Mouse (Mus musculus) forebrain, embryonic 16.5 days (tissue): ENCODE results near the gene Inip. TPM values are rescaled to one million over a fixed set of nuclear protein-coding genes. Genes with fewer than 3 reads are reported as not detected.

Experiments
- ATAC-seq: fragments of 200-750 bp; cut with Nextera tagmentation; 2 replicates; pipeline ENCODE4 v1.8.0; 2017; ENCODE audit warnings: mild to moderate bottlenecking, moderate library complexity
- H3K27ac ChIP-seq: fragments of 300-500 bp; sonication (generic); 2 replicates; pipeline ENCODE4 v1.5.1; 2014; ENCODE audit warnings: low read length, control low read depth
- H3K27me3 ChIP-seq: fragments of 300-500 bp; sonication (generic); replicated peaks from 2 replicates; pipeline ENCODE4 v1.6.1; 2014; ENCODE audit warnings: low read length; ENCODE audit not compliant: control insufficient read depth, insufficient read depth
- H3K36me3 ChIP-seq: fragments of 300-500 bp; sonication (generic); 2 replicates; pipeline ENCODE4 v1.6.1; 2014; ENCODE audit not compliant: control insufficient read depth, insufficient read depth
- H3K4me1 ChIP-seq: fragments of 300-500 bp; sonication (generic); replicated peaks from 2 replicates; pipeline ENCODE4 v1.6.1; 2014; ENCODE audit warnings: low read length; ENCODE audit not compliant: control insufficient read depth, insufficient read depth
- H3K4me2 ChIP-seq: fragments of 300-500 bp; sonication (generic); 2 replicates; pipeline ENCODE4 v1.6.1; 2014; ENCODE audit warnings: mild to moderate bottlenecking, low read length, control low read depth
- H3K4me3 ChIP-seq: fragments of 300-500 bp; sonication (generic); replicated peaks from 2 replicates; pipeline ENCODE4 v1.5.1; 2014; ENCODE audit warnings: mild to moderate bottlenecking, low read length, control low read depth
- H3K9ac ChIP-seq: fragments of 300-500 bp; sonication (generic); replicated peaks from 2 replicates; pipeline ENCODE4 v1.6.1; 2014; ENCODE audit warnings: low read depth, low read length, control low read depth
- H3K9me3 ChIP-seq: fragments of 300-500 bp; sonication (generic); 2 replicates; pipeline ENCODE4 v1.6.1; 2016; ENCODE audit warnings: low read length; ENCODE audit not compliant: control insufficient read depth
- WGBS: fragments of 180-500 bp; shearing (Covaris S2); extraction: QIAGEN DNeasy Blood & Tissue Kit; methylation state at CpG from one replicate; pipeline ENCODE4 v1.1.7; 2014; 5-methylcytosine and 5-hydroxymethylcytosine counted together
- polyA plus RNA-seq: library from polyadenylated mRNA; unstranded; fragments of >200 nt; fragmentation: Nextera tagmentation; extraction: Ambion mirVana; gene quantifications from 2 replicates; pipeline ENCODE4 v1.2.1, GENCODE M21; 2015

The Inip gene
- polyA plus RNA-seq, 1 experiment from 2014 or later = 73.6 TPM

DNA sequence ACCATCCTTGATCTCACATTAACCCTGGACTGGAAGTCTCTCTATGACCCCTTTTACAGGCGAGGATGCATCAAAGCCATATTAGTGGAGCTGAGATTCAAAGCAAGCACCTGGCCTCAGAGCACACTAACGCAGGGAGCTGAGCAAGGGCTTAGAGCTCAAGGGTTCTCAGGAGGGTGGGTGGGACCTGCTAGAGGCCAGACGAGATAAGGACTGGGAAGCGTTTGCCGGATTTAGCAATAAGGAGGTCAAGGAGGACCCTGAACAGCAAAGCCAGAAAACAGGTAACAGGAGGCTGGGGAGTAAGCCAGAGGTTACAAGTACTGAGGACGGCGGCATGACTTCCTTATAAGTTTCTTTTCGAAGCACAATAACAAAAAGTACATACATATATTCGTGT is 15.1 kb upstream of the Inip start:
- WGBS = 76% methylated on average over 9 of the region's 9 CpGs
- Histone ChIP-seq H3K36me3 (no peaks in the 10 kb centered on the region), H3K4me1 (peaks cover 14% of the 10 kb centered on the region), H3K27me3 (no peaks in the 10 kb centered on the region), H3K4me3 (no peak overlapping the region), H3K9me3 (no peaks in the 10 kb centered on the region), H3K27ac (no peak overlapping the region), H3K9ac (no peak overlapping the region), H3K4me2 (no peak overlapping the region)
- no peak for ATAC-seq

DNA sequence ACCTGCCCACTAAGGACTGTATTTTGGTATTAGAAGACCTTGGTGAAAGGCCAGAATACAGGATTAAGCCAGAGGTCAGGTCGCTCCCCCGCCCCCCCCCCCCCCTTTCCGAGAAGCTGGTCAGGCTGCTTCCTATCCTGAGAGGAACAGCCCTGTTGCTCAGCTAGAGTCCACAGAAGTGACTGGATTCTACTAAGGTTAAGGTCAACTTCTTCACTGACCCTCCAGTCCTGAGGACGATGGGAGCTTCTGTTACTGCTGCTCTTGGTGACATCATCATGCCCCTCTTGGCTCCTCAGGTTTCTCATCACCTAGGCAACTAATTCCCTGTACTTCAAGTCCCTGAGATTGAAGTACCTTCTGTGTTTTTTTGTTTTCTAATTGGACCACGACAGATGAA is 14.6 kb upstream of the Inip start:
- no peak overlapping the region for H3K4me2 ChIP-seq
- ATAC-seq = no peak
- WGBS = 39% methylated on average over 5 of the region's 5 CpGs

DNA sequence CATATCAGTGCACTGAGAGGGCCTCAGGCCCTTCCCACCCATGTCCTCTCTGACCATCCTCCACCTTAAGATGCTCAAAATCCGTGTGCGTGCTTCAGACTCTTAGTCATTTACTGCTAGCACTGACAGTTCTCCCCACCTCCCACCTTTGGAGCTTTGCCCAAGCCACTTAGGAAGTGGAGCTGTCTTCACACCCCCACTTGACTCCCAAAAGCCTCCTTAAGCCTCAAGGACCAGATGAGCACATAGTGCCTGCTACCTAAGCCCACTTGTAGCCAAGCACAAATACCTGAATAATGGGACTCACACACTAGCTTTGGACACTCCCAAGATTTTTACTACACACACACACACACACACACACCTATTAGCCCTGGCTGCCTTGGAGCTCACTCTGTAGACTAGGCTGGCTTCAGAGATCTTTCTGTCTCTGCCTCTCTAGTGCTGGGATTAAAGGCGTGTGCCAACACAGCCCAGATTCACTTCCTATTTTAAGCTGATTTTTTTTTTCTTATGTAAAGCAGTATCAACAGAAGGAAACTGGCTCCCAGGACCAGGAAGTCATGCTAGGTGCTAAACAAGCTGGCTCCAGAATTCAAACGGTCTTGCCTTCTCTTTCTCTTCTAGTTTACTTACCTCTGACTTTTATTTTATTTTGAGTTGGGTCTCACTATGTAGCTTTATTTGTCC is 13.9 kb upstream of the Inip start:
- H3K9me3 ChIP-seq = no peaks in the 10 kb centered on the region
- no peak overlapping the region for H3K4me3 ChIP-seq
- H3K4me1 ChIP-seq = peaks cover 14% of the 10 kb centered on the region
- H3K9ac ChIP-seq = no peak overlapping the region
- no peak overlapping the region for H3K27ac ChIP-seq
- no peaks in the 10 kb centered on the region for H3K27me3 ChIP-seq
- ATAC-seq = no peak
- no peak overlapping the region for H3K4me2 ChIP-seq
- no peaks in the 10 kb centered on the region for H3K36me3 ChIP-seq
- WGBS = 83% methylated on average over 4 of the region's 4 CpGs

More for the DNA sequence above, 14.6 kb upstream of the Inip start:
- no peak overlapping the region for H3K9ac ChIP-seq
- peaks cover 14% of the 10 kb centered on the region for H3K4me1 ChIP-seq
- no peaks in the 10 kb centered on the region for H3K36me3 ChIP-seq
- H3K27ac ChIP-seq = no peak overlapping the region
- H3K9me3 ChIP-seq = no peaks in the 10 kb centered on the region
- no peaks in the 10 kb centered on the region for H3K27me3 ChIP-seq
- H3K4me3 ChIP-seq = no peak overlapping the region

DNA sequence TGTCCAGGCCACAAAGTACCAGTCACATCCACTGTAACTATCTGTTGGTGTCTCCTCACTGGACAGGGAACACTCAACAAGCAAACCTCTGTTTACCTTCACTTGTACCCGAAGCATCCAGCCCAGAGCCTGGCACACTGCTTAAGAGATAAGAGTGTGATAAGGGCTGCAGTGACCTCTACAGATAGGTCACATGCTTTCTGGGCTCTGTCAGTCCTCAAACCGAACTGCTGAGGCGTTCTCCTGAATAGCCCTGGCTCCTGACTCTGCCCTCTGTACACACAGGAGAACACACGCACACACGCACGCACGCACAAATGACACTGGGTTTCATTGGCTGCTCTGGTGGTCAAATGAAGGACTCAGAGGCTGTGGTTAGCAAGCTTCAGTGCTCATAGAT is 12.7 kb upstream of the Inip start:
- no peaks in the 10 kb centered on the region for H3K9me3 ChIP-seq
- H3K4me1 ChIP-seq = peaks cover 6% of the 10 kb centered on the region
- H3K4me2 ChIP-seq = no peak overlapping the region
- no peak overlapping the region for H3K27ac ChIP-seq
- no peak overlapping the region for H3K9ac ChIP-seq
- no peaks in the 10 kb centered on the region for H3K36me3 ChIP-seq
- H3K4me3 ChIP-seq = no peak overlapping the region
- H3K27me3 ChIP-seq = no peaks in the 10 kb centered on the region
- ATAC-seq = no peak
- WGBS = 89% methylated on average over 7 of the region's 7 CpGs

DNA sequence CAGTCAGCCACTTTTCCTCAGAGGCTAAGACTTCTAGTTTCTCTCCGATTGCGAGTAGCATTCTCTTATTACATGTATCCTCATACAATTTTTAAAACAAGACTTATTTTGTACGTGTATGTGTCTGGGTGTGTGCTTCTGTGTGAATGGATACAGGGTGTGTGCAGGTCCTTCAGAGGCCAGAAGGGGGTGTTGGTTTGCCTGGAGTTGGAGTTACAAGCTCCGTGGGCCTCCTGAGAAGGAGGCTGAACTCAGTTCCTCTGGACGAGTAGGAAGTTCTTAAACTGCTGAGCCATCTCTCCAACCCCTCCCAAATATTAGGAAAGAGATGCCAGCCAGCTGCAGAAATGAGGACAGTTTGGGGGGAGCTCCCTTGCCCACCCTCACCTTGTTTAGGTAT is 7.0 kb upstream of the Inip start:
- Histone ChIP-seq H3K27ac (no peak overlapping the region), H3K27me3 (no peaks in the 10 kb centered on the region), H3K9ac (no peak overlapping the region), H3K4me1 (peaks cover 12% of the 10 kb centered on the region), H3K36me3 (no peaks in the 10 kb centered on the region), H3K9me3 (no peaks in the 10 kb centered on the region), H3K4me2 (no peak overlapping the region), H3K4me3 (no peak overlapping the region)
- ATAC-seq = no peak
- WGBS = 78% methylated on average over 5 of the region's 5 CpGs

DNA sequence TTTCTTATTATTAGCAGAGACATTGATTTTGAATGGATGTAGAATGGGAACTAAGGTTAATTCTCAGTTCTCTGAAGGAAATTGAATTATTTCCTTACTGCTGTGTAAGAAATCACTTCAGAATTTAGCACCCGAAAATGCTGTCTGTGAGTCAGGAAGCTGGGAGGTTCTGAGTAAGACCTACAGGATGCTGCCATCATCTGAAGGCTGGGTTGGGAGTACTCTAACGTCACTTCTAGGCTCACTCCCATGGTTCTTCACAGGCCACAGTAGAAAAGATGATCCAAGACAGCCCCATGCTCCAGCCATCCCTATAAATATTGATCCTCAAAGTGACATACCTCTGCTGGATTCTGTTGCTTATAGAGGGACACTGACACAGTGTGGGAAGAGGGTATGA is 6.1 kb upstream of the Inip start:
- 78% methylated on average over 2 of the region's 2 CpGs for WGBS
- no peak for ATAC-seq
- H3K9ac ChIP-seq = no peak overlapping the region
- no peak overlapping the region; the same call in 1 of the 2 replicates for H3K4me2 ChIP-seq
- H3K36me3 ChIP-seq = no peaks in the 10 kb centered on the region
- no peaks in the 10 kb centered on the region for H3K9me3 ChIP-seq
- no peak overlapping the region for H3K4me3 ChIP-seq
- H3K4me1 ChIP-seq = peaks cover 12% of the 10 kb centered on the region
- no peak overlapping the region for H3K27ac ChIP-seq
- H3K27me3 ChIP-seq = no peaks in the 10 kb centered on the region

DNA sequence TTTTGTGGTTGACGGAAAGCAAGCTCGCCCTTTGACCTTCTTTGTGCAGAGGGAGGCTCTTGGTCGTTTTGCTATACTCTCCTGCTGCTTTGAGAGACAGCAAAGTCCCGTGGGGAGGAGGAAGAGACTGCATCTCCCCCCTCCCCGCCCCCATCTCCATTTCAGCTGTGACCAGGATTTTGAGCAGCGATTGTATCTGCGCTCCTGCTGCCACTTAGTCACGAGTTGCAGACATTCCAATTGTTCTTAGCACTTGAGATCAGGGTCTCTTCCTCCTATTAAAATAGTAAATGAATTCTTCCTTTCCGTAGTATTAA is 5.4 kb upstream of the Inip start:
- ATAC-seq = no peak
- no peaks in the 10 kb centered on the region for H3K36me3 ChIP-seq
- WGBS = 5% methylated on average over 9 of the region's 9 CpGs

DNA sequence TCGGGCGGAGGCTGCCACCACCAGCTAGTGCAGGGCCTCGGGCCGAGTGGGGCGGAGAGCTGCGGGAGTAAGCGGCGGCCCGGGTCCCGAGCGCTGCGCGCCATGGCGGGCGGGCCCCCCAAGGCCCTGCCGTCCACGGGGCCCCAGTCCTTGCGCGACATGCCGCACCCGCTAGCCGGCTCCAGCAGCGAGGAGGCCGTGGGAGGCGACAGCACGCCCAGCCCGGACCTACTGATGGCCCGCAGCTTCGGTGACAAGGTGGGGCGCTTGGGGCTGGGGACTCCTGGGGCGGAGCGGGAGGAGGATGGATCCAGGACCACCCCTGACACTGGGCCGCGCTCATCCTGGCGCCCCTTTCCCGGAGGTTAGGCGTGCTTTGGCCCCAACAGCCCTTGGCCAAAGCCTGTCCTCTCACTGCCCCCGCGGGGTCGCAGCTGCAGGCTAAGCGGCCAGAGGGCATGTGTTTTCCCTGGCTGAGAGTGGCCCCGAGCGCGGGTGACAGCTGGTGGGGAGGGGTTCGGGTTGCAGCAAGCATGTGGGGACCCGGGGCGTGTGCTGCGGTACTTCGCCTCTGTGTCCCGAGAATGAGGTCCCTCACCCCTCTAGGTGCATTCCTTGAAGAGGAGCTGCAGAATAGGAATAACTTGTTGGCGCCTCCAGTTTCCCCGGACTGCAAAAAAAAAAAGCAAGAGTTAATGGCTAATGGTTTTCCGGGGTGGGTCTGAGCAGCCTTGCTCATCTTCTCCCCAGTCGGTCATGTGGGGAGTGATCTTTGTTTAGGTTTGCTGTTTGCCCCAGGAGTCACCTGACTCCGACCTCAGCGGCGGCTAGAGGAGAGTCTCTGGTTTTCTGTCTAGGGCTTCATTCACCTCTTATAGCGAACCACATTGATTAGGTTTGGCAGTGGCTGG is 4.8 kb upstream of the Inip start:
- WGBS = 0% methylated on average over 54 of the region's 58 CpGs
- Histone ChIP-seq H3K27me3 (no peaks in the 10 kb centered on the region), H3K36me3 (no peaks in the 10 kb centered on the region), H3K4me2 (peak overlapping the region; percentile 96), H3K4me3 (peak overlapping the region; percentile 92), H3K9me3 (no peaks in the 10 kb centered on the region), H3K4me1 (peaks cover 12% of the 10 kb centered on the region), H3K27ac (peak overlapping the region; percentile 60; the same call in 1 of the 2 replicates), H3K9ac (peak overlapping the region; percentile 90)
- peak; percentile 21 for ATAC-seq

More for the DNA sequence above, 5.4 kb upstream of the Inip start:
- Histone ChIP-seq H3K27ac (no peak overlapping the region), H3K4me2 (peak overlapping the region; percentile 96), H3K4me1 (peaks cover 12% of the 10 kb centered on the region), H3K4me3 (peak overlapping the region; percentile 92), H3K9me3 (no peaks in the 10 kb centered on the region), H3K27me3 (no peaks in the 10 kb centered on the region), H3K9ac (peak overlapping the region; percentile 90)

DNA sequence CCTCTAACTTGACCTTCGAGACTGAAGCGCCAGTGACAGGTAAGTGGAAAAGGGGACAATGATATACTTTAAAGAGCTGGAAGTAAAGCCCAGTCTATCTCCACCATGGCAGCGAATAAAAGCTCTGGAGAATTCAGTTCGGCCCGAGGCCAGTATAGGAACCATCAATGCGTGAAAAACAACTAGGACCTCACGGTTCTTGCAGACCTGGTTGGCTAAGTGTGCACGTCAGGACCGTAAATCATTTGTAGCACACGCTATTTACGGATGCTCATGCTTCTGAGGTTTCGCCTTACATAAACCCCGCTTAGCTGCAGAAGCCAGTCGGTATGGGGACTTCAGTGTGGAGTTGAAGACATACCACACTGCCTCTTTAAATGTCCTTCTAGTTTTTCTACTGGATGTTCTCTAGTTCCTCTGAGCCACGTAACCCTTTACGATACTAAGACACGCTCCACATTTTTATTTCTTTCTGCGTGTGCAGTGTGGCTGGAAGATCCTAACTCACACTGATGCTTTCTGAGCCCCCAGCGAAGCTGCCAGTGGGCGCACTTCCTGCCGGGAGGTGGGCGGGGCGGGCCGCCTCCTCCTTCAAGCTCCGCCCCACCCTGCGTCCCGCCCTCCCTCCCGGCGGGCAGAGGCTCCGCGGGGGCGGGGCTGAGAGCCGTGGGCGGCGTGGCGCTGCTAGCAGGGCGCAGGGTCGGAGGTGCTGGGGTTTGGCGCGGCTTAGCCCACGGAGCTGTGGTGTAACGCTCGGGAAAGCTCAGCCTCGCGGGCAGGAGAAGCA is 4.0 kb upstream of the Inip start, which contains the start of gene Snx30:
TSS of gene Snx30 (plus strand) at position 660 of the 787 bp plus-strand sequence.
- peak; percentile 94 for ATAC-seq
- Histone ChIP-seq H3K36me3 (no peaks in the 10 kb centered on the region), H3K4me3 (peak within 1 kb of the TSS; percentile 92), H3K4me2 (peak within 1 kb of the TSS; percentile 96), H3K9ac (peak within 1 kb of the TSS; percentile 90), H3K9me3 (no peaks in the 10 kb centered on the region), H3K27me3 (no peaks in the 10 kb centered on the region), H3K4me1 (peaks cover 12% of the 10 kb centered on the region), H3K27ac (peak within 1 kb of the TSS; percentile 60)
- 2% methylated on average over 40 of the region's 45 CpGs for WGBS
